Mouse (Mus musculus): ENCODE data around the gene Prpf3.

- TF ChIP-seq CTCF (IDR thresholded peaks at IDR 0.05; ENCODE audit: extremely low read depth, insufficient read length, insufficient replicate concordance, low read depth, low read length) (no peak), POLR2A (IDR thresholded peaks at IDR 0.05; ENCODE audit: low read depth, low read length) (no peak)
These were observed 61.4 kb downstream of the Prpf3 start for GRCm38 (mm10) chr3:95794299-95794698.
